Mouse (Mus musculus): ENCODE data around the gene Olfr1502.
"Not testable (repeated sequence)": the region's sequence is repeated elsewhere in the genome, so short reads cannot be mapped to it uniquely, and the experiment has no call there.

Olfr1502 gene

GRCm38 (mm10) chr19:13861495-13861894 is at the start of gene Olfr1502:
Gene Olfr1502, plus strand, starts transcription at chr19:13861795.
- no peak for DNase-seq (ENCODE audit: low read depth, low spot score)

- DNase-seq (ENCODE audit: low read depth, low spot score): no peak
Measured at GRCm38 (mm10) chr19:13812823-13813222, 48.8 kb upstream of the Olfr1502 start.

GRCm38 (mm10) chr19:13818827-13819226 is 42.8 kb upstream of the Olfr1502 start:
- DNase-seq (ENCODE audit: low read depth, low spot score): no peak

GRCm38 (mm10) chr19:13819347-13819746 is 42.2 kb upstream of the Olfr1502 start, which contains the start of gene Olfr1499:
Gene Olfr1499, minus strand, starts transcription at chr19:13819447.
- DNase-seq (ENCODE audit: low read depth, low spot score): no peak

GRCm38 (mm10) chr19:13820847-13821246 is 40.7 kb upstream of the Olfr1502 start:
- no peak for DNase-seq (ENCODE audit: low read depth, low spot score)

GRCm38 (mm10) chr19:13828447-13828846 is 33.1 kb upstream of the Olfr1502 start:
- DNase-seq (ENCODE audit: low read depth, low spot score): no peak

GRCm38 (mm10) chr19:13830388-13830787 is 31.2 kb upstream of the Olfr1502 start, which contains the start of gene Olfr1500:
Gene Olfr1500, minus strand, starts transcription at chr19:13830488.
- DNase-seq (ENCODE audit: low read depth, low spot score): no peak

GRCm38 (mm10) chr19:13850592-13850991 is 11.0 kb upstream of the Olfr1502 start, which contains the start of gene Olfr1501:
Gene Olfr1501, minus strand, starts transcription at chr19:13850692.
- not testable (repeated sequence) for DNase-seq (ENCODE audit: low read depth, low spot score)

GRCm38 (mm10) chr19:13897828-13898227 is 36.2 kb downstream of the Olfr1502 start, which contains the start of gene Olfr1504:
Gene Olfr1504, minus strand, starts transcription at chr19:13897928.
- no peak for DNase-seq (ENCODE audit: low read depth, low spot score)

Data from CD4-positive, CD25-positive, alpha-beta regulatory T cell, adult 2 months (primary cell).